Mouse (Mus musculus): ENCODE results near the gene Phpt1. TPM values are rescaled to one million over a fixed set of nuclear protein-coding genes. Genes with fewer than 3 reads are reported as not detected.
A peak's percentile ranks its signal among the peaks of the same experiment; 100 is the strongest.
"Not testable (repeated sequence)": the region's sequence is repeated elsewhere in the genome, so short reads cannot be mapped to it uniquely, and the experiment has no call there.

Phpt1 gene
- polyA plus RNA-seq, 1 experiment from 2014 or later: 162 TPM

GRCm38 (mm10) chr2:25553171-25553786 is 21.7 kb downstream of the Phpt1 start:
- not testable (repeated sequence) for ATAC-seq (ENCODE audit: low FRiP score); H3K27ac ChIP-seq; H3K27me3 ChIP-seq; H3K9me3 ChIP-seq (replicated peaks); H3K4me2 ChIP-seq (replicated peaks); H3K4me1 ChIP-seq; H3K4me3 ChIP-seq; H3K36me3 ChIP-seq; H3K9ac ChIP-seq
- 81% methylated on average over 4 of the region's 4 CpGs for WGBS

- Histone ChIP-seq H3K27ac (no peak overlapping the region), H3K9ac (no peak overlapping the region), H3K36me3 (no peaks in the 10 kb centered on the region), H3K27me3 (no peaks in the 10 kb centered on the region), H3K4me3 (no peak overlapping the region), H3K9me3 (replicated peaks) (no peaks in the 10 kb centered on the region), H3K4me1 (peaks cover 4% of the 10 kb centered on the region), H3K4me2 (replicated peaks) (no peak overlapping the region)
- ATAC-seq (ENCODE audit: low FRiP score): no peak
- WGBS: 37% methylated on average over 5 of the region's 5 CpGs
Measured at GRCm38 (mm10) chr2:25551186-25551585, 23.8 kb downstream of the Phpt1 start.

GRCm38 (mm10) chr2:25549021-25549991 is 25.7 kb downstream of the Phpt1 start:
- WGBS: 78% methylated on average over 9 of the region's 9 CpGs
- Histone ChIP-seq H3K27ac (no peak overlapping the region), H3K4me1 (peaks cover 16% of the 10 kb centered on the region), H3K36me3 (no peaks in the 10 kb centered on the region), H3K9ac (no peak overlapping the region), H3K9me3 (replicated peaks) (no peaks in the 10 kb centered on the region), H3K4me2 (replicated peaks) (no peak overlapping the region), H3K27me3 (no peaks in the 10 kb centered on the region), H3K4me3 (no peak overlapping the region)
- no peak for ATAC-seq (ENCODE audit: low FRiP score)

- Histone ChIP-seq H3K27me3 (no peaks in the 10 kb centered on the region), H3K36me3 (no peaks in the 10 kb centered on the region), H3K4me3 (peak within 1 kb of the TSS; percentile 69), H3K4me2 (replicated peaks) (peak within 1 kb of the TSS; percentile 71), H3K9me3 (replicated peaks) (no peaks in the 10 kb centered on the region), H3K27ac (peak within 1 kb of the TSS; percentile 52), H3K9ac (peak within 1 kb of the TSS; percentile 75), H3K4me1 (peaks cover 16% of the 10 kb centered on the region)
- peak; percentile 99 for ATAC-seq (ENCODE audit: low FRiP score)
- 3% methylated on average over 48 of the region's 48 CpGs for WGBS
Measured at GRCm38 (mm10) chr2:25546811-25547491, 28.1 kb downstream of the Phpt1 start, which contains the start of gene Traf2. Traf2 (minus strand) TSS chr2:25546940.

- H3K27ac ChIP-seq: peak overlapping the region; percentile 52; the same call in 1 of the 2 replicates
- H3K4me2 ChIP-seq (replicated peaks): peak overlapping the region; percentile 71
- peak overlapping the region; percentile 75 for H3K9ac ChIP-seq
- WGBS: 11% methylated on average over 36 of the region's 43 CpGs
- H3K27me3 ChIP-seq: no peaks in the 10 kb centered on the region
- no peaks in the 10 kb centered on the region for H3K36me3 ChIP-seq
- peaks cover 20% of the 10 kb centered on the region for H3K4me1 ChIP-seq
- ATAC-seq (ENCODE audit: low FRiP score): peak; percentile 79
- peak overlapping the region; percentile 69 for H3K4me3 ChIP-seq
- no peaks in the 10 kb centered on the region for H3K9me3 ChIP-seq (replicated peaks)
Measured at GRCm38 (mm10) chr2:25545996-25546810, 28.8 kb downstream of the Phpt1 start.

GRCm38 (mm10) chr2:25541644-25542367 is 33.2 kb downstream of the Phpt1 start:
- no peak for ATAC-seq (ENCODE audit: low FRiP score)
- H3K9me3 ChIP-seq (replicated peaks): no peaks in the 10 kb centered on the region
- WGBS: 88% methylated on average over 10 of the region's 10 CpGs
- no peaks in the 10 kb centered on the region for H3K27me3 ChIP-seq
- H3K36me3 ChIP-seq: peaks cover 9% of the 10 kb centered on the region
- no peak overlapping the region for H3K4me2 ChIP-seq (replicated peaks)
- H3K9ac ChIP-seq: no peak overlapping the region
- no peak overlapping the region for H3K27ac ChIP-seq
- no peak overlapping the region for H3K4me3 ChIP-seq
- H3K4me1 ChIP-seq: peaks cover 17% of the 10 kb centered on the region

GRCm38 (mm10) chr2:25540541-25540948 is 34.5 kb downstream of the Phpt1 start:
- WGBS: 91% methylated on average over 4 of the region's 4 CpGs
- no peak overlapping the region for H3K4me3 ChIP-seq
- no peak overlapping the region for H3K27ac ChIP-seq
- H3K9ac ChIP-seq: no peak overlapping the region
- ATAC-seq (ENCODE audit: low FRiP score): no peak
- no peak overlapping the region for H3K4me2 ChIP-seq (replicated peaks)
- no peaks in the 10 kb centered on the region for H3K27me3 ChIP-seq
- peaks cover 10% of the 10 kb centered on the region for H3K4me1 ChIP-seq
- peaks cover 19% of the 10 kb centered on the region for H3K36me3 ChIP-seq
- no peaks in the 10 kb centered on the region for H3K9me3 ChIP-seq (replicated peaks)

- Histone ChIP-seq H3K9ac (no peak overlapping the region), H3K4me3 (no peak overlapping the region), H3K4me1 (0 out of 2 replicates have a peak, but pooled peaks cover under 1% of the 10 kb centered on the region), H3K9me3 (replicated peaks) (no peaks in the 10 kb centered on the region), H3K27ac (no peak overlapping the region), H3K27me3 (no peaks in the 10 kb centered on the region), H3K4me2 (replicated peaks) (no peak overlapping the region), H3K36me3 (peaks cover 33% of the 10 kb centered on the region)
- 93% methylated on average over 8 of the region's 8 CpGs for WGBS
- no peak for ATAC-seq (ENCODE audit: low FRiP score)
Measured at GRCm38 (mm10) chr2:25536531-25536930, 38.5 kb downstream of the Phpt1 start.

- Histone ChIP-seq H3K9me3 (replicated peaks) (no peaks in the 10 kb centered on the region), H3K36me3 (peaks cover 40% of the 10 kb centered on the region), H3K27me3 (no peaks in the 10 kb centered on the region), H3K4me1 (no peaks in the 10 kb centered on the region), H3K4me2 (replicated peaks) (no peak overlapping the region), H3K9ac (no peak overlapping the region), H3K27ac (no peak overlapping the region), H3K4me3 (no peak overlapping the region)
- ATAC-seq (ENCODE audit: low FRiP score): no peak
- WGBS: 93% methylated on average over 2 of the region's 2 CpGs
Measured at GRCm38 (mm10) chr2:25534866-25535182, 40.2 kb downstream of the Phpt1 start.

GRCm38 (mm10) chr2:25534178-25534865 is 40.7 kb downstream of the Phpt1 start:
- Histone ChIP-seq H3K9me3 (replicated peaks) (no peaks in the 10 kb centered on the region), H3K36me3 (peaks cover 45% of the 10 kb centered on the region), H3K4me1 (no peaks in the 10 kb centered on the region), H3K9ac (no peak overlapping the region), H3K27ac (no peak overlapping the region), H3K27me3 (no peaks in the 10 kb centered on the region), H3K4me3 (no peak overlapping the region), H3K4me2 (replicated peaks) (no peak overlapping the region)
- ATAC-seq (ENCODE audit: low FRiP score): no peak
- 90% methylated on average over 3 of the region's 3 CpGs for WGBS

- 87% methylated on average over 2 of the region's 2 CpGs for WGBS
- no peak for ATAC-seq (ENCODE audit: low FRiP score)
- Histone ChIP-seq H3K9me3 (replicated peaks) (no peaks in the 10 kb centered on the region), H3K4me3 (no peak overlapping the region), H3K4me1 (no peaks in the 10 kb centered on the region), H3K27me3 (no peaks in the 10 kb centered on the region), H3K4me2 (replicated peaks) (no peak overlapping the region), H3K36me3 (peaks cover 50% of the 10 kb centered on the region), H3K9ac (no peak overlapping the region), H3K27ac (no peak overlapping the region)
Measured at GRCm38 (mm10) chr2:25533707-25534106, 41.3 kb downstream of the Phpt1 start.

Measured in hindbrain, embryonic 12.5 days (tissue).